ENCODE assay signal across 18 mouse cellular contexts in the genomic region with DNA sequence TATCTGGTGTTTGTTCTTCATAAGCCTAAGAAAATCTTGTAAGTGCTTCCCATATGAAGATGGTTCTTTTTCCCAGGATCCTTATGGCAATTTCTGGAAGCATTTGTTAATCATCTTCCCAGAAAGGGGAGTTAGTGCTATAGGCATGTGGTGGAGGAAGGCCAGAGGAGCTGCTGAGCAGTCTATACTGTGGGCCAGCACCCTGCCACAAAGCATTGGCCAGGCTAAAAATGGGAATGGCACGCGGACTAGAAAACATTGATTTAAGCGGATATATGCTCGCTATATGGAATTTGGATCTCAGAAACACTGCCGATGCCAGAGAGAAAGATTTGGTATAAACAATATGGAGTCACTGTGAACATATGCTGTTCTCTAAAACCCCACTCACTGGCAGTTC.
"Had no signal": no experiment of that assay in that cellular context is flagged by ENCODE, and none has a peak within 500 bp of the region (broad histone marks: within the 10 kb centered on the region; RNA-seq: fewer than 3 reads in every experiment).

No protein-coding gene starts in this region.

- ATAC-seq: liver, postnatal 0 days; lung, postnatal 0 days; midbrain, embryonic 13.5 days; midbrain, embryonic 15.5 days had no signal

- H3K9me3 ChIP-seq: lung, embryonic 15.5 days; megakaryocyte, embryonic 14.5 days; midbrain, embryonic 13.5 days; midbrain, embryonic 15.5 days; neural tube, embryonic 12.5 days; stomach, embryonic 15.5 days had no signal

- H3K9ac ChIP-seq: liver, postnatal 0 days; lung, embryonic 15.5 days; midbrain, embryonic 13.5 days; midbrain, embryonic 15.5 days; neural tube, embryonic 12.5 days; stomach, embryonic 15.5 days had no signal

- H3K27ac ChIP-seq: lung, embryonic 15.5 days; macrophage; midbrain, embryonic 13.5 days; midbrain, embryonic 15.5 days; neural tube, embryonic 12.5 days; stomach, embryonic 15.5 days; stomach, postnatal 0 days had no signal

- H3K4me2 ChIP-seq: lung, embryonic 15.5 days; midbrain, embryonic 11.5 days; midbrain, embryonic 13.5 days; midbrain, embryonic 15.5 days; neural tube, embryonic 12.5 days; stomach, embryonic 15.5 days had no signal

- H3K4me3 ChIP-seq: lung, embryonic 15.5 days; megakaryocyte, embryonic 14.5 days; midbrain, embryonic 13.5 days; midbrain, embryonic 15.5 days; neural tube, embryonic 12.5 days; stomach, embryonic 15.5 days had no signal

- DNase-seq: liver, postnatal 0 days; lung, adult 2 months; lung, postnatal 14 days; lung, postnatal 36 days; right cerebral cortex, postnatal 25 days; thymus, adult 2 months; thymus, postnatal 25 days; thymus, postnatal 4 days had no signal

- H3K36me3 ChIP-seq: lung, embryonic 15.5 days; midbrain, embryonic 13.5 days; midbrain, embryonic 15.5 days; neural tube, embryonic 12.5 days; stomach, embryonic 15.5 days had no signal

- H3K4me1 ChIP-seq: lung, embryonic 15.5 days; megakaryocyte, embryonic 14.5 days; midbrain, embryonic 13.5 days; midbrain, embryonic 15.5 days; neural tube, embryonic 12.5 days; stomach, embryonic 15.5 days had no signal

- H3K27me3 ChIP-seq: lung, embryonic 15.5 days; megakaryocyte, embryonic 14.5 days; midbrain, embryonic 13.5 days; midbrain, embryonic 15.5 days; neural tube, embryonic 12.5 days; stomach, embryonic 15.5 days had no signal
